ENCODE assay signal across 11 mouse cellular contexts in the genomic region with DNA sequence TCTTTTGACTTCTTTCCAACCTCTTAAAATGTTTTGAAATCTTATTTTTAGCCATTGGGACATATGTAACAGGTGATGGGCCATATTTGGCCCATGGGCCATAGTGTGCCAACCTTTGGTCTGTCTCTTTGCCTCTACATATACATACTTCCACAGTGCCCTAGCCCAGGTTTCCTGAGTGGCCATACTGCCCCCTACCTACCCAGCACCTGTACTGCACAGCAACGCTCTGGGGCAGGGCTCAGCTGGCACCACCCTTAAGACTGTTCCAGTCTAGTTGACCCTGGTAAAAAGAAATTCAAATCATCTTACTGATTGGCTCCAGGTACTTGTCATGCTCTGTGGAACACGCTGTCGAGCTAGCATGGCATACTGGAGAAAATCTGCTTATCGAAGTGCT. TPM values are rescaled to one million over a fixed set of nuclear protein-coding genes. Genes with fewer than 3 reads are reported as not detected.
DNase-seq lines count a peak whose midpoint lies in the region; ATAC-seq and TF ChIP-seq lines count a peak whose summit lies in the region.
"Had no signal": no experiment of that assay in that cellular context is flagged by ENCODE, and none has a peak within 500 bp of the region (broad histone marks: within the 10 kb centered on the region; RNA-seq: fewer than 3 reads in every experiment).

No protein-coding gene starts in this region.

- H3K9me3 ChIP-seq in kidney, embryonic 15.5 days (replicated peaks) = no peaks in the 10 kb centered on the region
- H3K9me3 ChIP-seq in neural tube, embryonic 11.5 days (ENCODE audit: control insufficient read depth, low read length) = no peaks in the 10 kb centered on the region
- H3K9me3 ChIP-seq: forebrain, embryonic 10.5 days; heart, embryonic 10.5 days had no signal

- no peak overlapping the region for H3K9ac ChIP-seq in kidney, embryonic 15.5 days
- no peak overlapping the region for H3K9ac ChIP-seq in neural tube, embryonic 11.5 days (ENCODE audit: low read length)

- H3K27me3 ChIP-seq in kidney, adult 2 months (replicated peaks; ENCODE audit: control insufficient read depth, insufficient read depth, low read length) = no peaks in the 10 kb centered on the region
- peaks cover 63% of the 10 kb centered on the region for H3K27me3 ChIP-seq in kidney, embryonic 15.5 days
- H3K27me3 ChIP-seq in neural tube, embryonic 11.5 days (ENCODE audit: control insufficient read depth, insufficient read depth, low read length) = peaks cover 4% of the 10 kb centered on the region; the same call in 1 of the 2 replicates

- no peak for TF ChIP-seq POLR2A in kidney, adult 2 months (IDR thresholded peaks at IDR 0.05; ENCODE audit: low read depth, low read length)
- no peak for TF ChIP-seq POLR2A in cortical plate, adult 2 months (IDR thresholded peaks at IDR 0.05; ENCODE audit: extremely low read depth, insufficient read depth, low read length)

- peak; percentile 57 for TF ChIP-seq CTCF in kidney, adult 2 months (conservative IDR thresholded peaks at IDR 0.05; ENCODE audit: insufficient read depth, insufficient read length, low read depth, low read length)
- TF ChIP-seq CTCF in cortical plate, adult 2 months (IDR thresholded peaks at IDR 0.05; ENCODE audit: extremely low read depth, insufficient read depth, low read length) = peak; percentile 38

- ATAC-seq in kidney, embryonic 15.5 days (replicated peaks; ENCODE audit: low FRiP score) = no peak
- no peak for ATAC-seq in neural tube, embryonic 11.5 days (ENCODE audit: insufficient read depth, low FRiP score, low TSS enrichment)

- DNase-seq in kidney, adult 2 months = peak; percentile 10
- DNase-seq in neural tube, embryonic 11.5 days (ENCODE audit: low spot score) = peak; percentile 24
- no peak for DNase-seq in neural tube, embryonic 10.5 days (ENCODE audit: extremely low spot score, low spot score)
- peak; percentile 3 for DNase-seq in mesoderm, embryonic 11.5 days (ENCODE audit: low read depth, low spot score)
- no peak for DNase-seq in urinary bladder, adult 18-20 months (ENCODE audit: low spot score in 2 of 2)
- DNase-seq: cerebellum, adult 11-12 months; right cerebral cortex, postnatal 25 days had no signal

- no peak overlapping the region for H3K4me3 ChIP-seq in kidney, adult 2 months (ENCODE audit: insufficient read depth, low read depth, low read length)
- no peak overlapping the region for H3K4me3 ChIP-seq in kidney, embryonic 15.5 days (replicated peaks)
- H3K4me3 ChIP-seq in neural tube, embryonic 11.5 days (ENCODE audit: low read depth, low read length) = no peak overlapping the region
- H3K4me3 ChIP-seq in cortical plate, adult 2 months (ENCODE audit: insufficient read depth, low read length) = no peak overlapping the region
- H3K4me3 ChIP-seq: forebrain, embryonic 10.5 days; heart, embryonic 10.5 days had no signal

- H3K36me3 ChIP-seq in kidney, adult 2 months (ENCODE audit: control insufficient read depth, insufficient read depth, low read length) = no peaks in the 10 kb centered on the region
- no peaks in the 10 kb centered on the region for H3K36me3 ChIP-seq in kidney, embryonic 15.5 days
- H3K36me3 ChIP-seq in neural tube, embryonic 11.5 days (ENCODE audit: control insufficient read depth, insufficient read depth, low read length) = no peaks in the 10 kb centered on the region
- H3K36me3 ChIP-seq: forebrain, embryonic 10.5 days; heart, embryonic 10.5 days had no signal

- H3K4me2 ChIP-seq in kidney, embryonic 15.5 days = no peak overlapping the region
- H3K4me2 ChIP-seq in neural tube, embryonic 11.5 days (ENCODE audit: low read depth) = no peak overlapping the region

- no peaks in the 10 kb centered on the region for H3K4me1 ChIP-seq in kidney, adult 2 months (ENCODE audit: control insufficient read depth, insufficient read depth, low read length)
- H3K4me1 ChIP-seq in kidney, embryonic 15.5 days = no peaks in the 10 kb centered on the region
- no peaks in the 10 kb centered on the region for H3K4me1 ChIP-seq in neural tube, embryonic 11.5 days (ENCODE audit: control insufficient read depth, insufficient read depth, low read length)
- peaks cover 3% of the 10 kb centered on the region; the same call in 1 of the 2 replicates for H3K4me1 ChIP-seq in cortical plate, adult 2 months (ENCODE audit: control insufficient read depth, insufficient read depth, low read length)
- H3K4me1 ChIP-seq: forebrain, embryonic 10.5 days; heart, embryonic 10.5 days had no signal

- WGBS in kidney, adult 2 months = 40% methylated on average over 4 of the region's 4 CpGs
- WGBS in kidney, embryonic 15.5 days = 56% methylated on average over 4 of the region's 4 CpGs
- 62% methylated on average over 4 of the region's 4 CpGs for WGBS in neural tube, embryonic 11.5 days

- H3K27ac ChIP-seq in kidney, adult 2 months (ENCODE audit: insufficient read depth, low read depth, low read length) = no peak overlapping the region
- no peak overlapping the region for H3K27ac ChIP-seq in kidney, embryonic 15.5 days
- H3K27ac ChIP-seq in neural tube, embryonic 11.5 days (ENCODE audit: low read depth, low read length) = no peak overlapping the region
- no peak overlapping the region for H3K27ac ChIP-seq in cortical plate, adult 2 months (ENCODE audit: insufficient read depth, low read length)
- H3K27ac ChIP-seq: forebrain, embryonic 10.5 days; heart, embryonic 10.5 days had no signal

RNA-seq across cellular contexts. Expression of a gene that starts 53.5 kb away (rescaled TPM):
- polyA plus RNA-seq in kidney, adult 2 months (2012; rRNA removed) = 12.1 and 16.5 TPM in 2 replicates
- polyA plus RNA-seq in kidney, embryonic 15.5 days (2015; fragmentation: Nextera tagmentation; extraction: Ambion mirVana) = 42.7 and 44.0 TPM in 2 replicates
- polyA plus RNA-seq in neural tube, embryonic 11.5 days (2014; fragmentation: Nextera tagmentation; extraction: Ambion mirVana) = 82.4 and 83.8 TPM in 2 replicates
- 60.8 and 61.5 TPM in 2 replicates for polyA plus RNA-seq in cortical plate, adult 2 months (2012; rRNA removed)

Comparison
In these comparisons a context has a peak if more than half of its experiments do, and no peak if none do; other contexts are left out.
1. DNase-seq: peak in kidney, adult 2 months (single experiment), neural tube, embryonic 11.5 days (single experiment) and mesoderm, embryonic 11.5 days (single experiment); none in neural tube, embryonic 10.5 days (single experiment) and urinary bladder, adult 18-20 months (0 of 2).